Mouse (Mus musculus): Measurements from ENCODE around the gene Dyrk1b.

GRCm38 (mm10) chr7:28196528-28196927, 17.3 kb downstream of the Dyrk1b start:
- no peak for TF ChIP-seq CTCF (conservative IDR thresholded peaks at IDR 0.05; ENCODE audit: low read length)
- TF ChIP-seq NANOG (IDR thresholded peaks at IDR 0.05; ENCODE audit: borderline replicate concordance, low read length): no peak

All from E14TG2a.4 (cell line).